Mouse (Mus musculus) CD4-positive, CD25-positive, alpha-beta regulatory T cell, adult 2 months (primary cell): Measurements from ENCODE around the gene Dhrs3.

Experiments
- DNase-seq: peaks from one replicate; pipeline ENCODE4 v3.0.0-alpha.2; 2012; ENCODE audit warnings: low read depth, low spot score

Gene Dhrs3

DNA sequence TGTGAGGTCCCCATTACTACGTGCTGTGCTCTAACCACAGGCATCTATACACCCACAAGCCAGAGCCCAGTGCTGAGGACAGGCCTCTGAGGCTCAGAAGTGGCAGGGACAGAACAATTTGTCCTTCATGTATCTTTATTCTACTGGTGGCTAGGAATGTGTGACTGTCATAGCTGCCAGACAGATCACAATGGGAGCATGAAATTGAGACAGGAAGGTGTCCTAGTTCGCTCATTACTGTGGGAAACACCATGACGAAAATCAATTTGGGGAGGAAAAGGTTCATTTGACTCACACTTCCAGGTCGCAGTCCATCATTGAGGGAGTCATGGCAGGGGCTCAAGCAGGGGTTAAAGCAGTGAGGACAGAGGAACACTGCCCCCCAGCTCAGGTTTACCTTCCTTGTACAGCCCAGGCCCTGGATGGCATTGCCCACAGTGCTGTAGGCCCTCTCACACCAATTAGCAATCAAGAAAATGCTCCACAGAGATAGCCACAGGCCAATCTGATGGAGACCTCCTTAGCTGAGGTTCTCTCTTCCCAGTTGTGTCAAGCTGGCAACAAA, 47.3 kb downstream of the Dhrs3 start:
- no peak for DNase-seq

DNA sequence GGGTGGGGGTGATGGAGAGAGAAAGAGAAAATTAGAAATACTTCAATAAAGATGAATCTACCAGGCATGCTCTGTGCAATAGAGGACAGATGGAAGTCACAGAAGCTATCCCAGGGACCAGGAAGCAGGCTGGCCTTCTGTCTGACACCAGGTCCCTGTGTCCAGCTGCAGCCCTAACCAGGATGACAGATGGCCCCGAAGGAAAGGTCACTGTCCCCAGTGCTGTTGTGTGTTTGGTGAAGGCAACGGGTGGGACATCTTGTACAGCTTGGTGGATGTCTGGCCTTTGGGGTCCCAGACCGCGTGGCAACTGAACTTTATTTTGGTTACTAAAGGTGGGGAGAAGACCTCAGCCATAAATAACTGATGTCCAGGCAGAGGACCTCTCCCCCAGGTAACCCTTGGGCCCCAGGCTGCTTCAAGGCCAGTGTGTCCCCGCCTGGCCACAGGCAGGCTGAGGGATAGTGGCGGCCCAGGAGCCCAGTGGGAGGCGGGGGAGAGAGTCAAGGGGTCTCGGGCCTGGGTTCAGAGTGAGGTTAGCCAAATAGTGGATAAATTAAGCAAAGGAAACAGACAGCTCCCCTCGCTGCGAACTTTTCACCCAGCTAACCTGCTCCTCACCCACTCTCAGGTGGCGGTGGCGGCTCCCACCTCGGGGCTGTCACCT, 48.3 kb downstream of the Dhrs3 start:
- no peak for DNase-seq

DNA sequence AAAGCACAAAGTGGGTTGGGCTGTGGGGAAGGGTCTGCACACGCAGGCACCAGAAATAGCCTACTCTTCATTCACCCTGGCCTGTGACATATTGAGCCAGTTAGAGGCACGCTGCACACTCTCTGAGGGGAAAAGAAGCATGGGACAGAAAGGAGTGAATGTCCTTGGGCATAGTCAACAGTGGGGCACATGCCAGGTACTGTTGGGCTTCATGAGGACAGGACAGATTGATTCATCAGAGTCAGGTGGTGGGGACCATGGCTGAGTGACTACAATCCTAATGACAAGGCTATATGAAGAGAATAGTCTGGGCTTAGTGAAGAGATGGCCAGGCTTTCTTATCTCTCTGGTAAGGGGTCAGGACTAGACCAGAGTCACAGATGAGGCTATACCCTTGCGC, 49.8 kb downstream of the Dhrs3 start:
- DNase-seq: no peak

DNA sequence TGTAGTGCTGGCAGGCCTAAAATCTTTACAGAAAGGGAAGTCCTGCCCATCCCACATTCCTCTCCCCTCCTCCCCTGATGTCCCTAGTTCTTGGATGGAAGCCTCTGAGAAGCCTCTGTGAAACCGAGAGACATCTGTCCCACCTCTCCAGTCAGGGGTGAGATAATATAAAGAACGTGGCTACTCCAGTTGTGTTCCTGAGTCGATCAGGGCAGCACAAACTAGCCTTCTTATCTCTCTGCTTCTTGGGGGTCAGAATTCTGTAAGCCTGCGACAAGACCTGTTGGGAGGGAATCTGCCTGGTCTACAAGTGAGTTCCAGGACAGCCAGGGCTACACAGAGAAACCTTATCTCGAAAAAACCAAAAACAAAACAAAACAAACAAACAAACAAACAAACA, 50.6 kb downstream of the Dhrs3 start:
- DNase-seq: no peak

DNA sequence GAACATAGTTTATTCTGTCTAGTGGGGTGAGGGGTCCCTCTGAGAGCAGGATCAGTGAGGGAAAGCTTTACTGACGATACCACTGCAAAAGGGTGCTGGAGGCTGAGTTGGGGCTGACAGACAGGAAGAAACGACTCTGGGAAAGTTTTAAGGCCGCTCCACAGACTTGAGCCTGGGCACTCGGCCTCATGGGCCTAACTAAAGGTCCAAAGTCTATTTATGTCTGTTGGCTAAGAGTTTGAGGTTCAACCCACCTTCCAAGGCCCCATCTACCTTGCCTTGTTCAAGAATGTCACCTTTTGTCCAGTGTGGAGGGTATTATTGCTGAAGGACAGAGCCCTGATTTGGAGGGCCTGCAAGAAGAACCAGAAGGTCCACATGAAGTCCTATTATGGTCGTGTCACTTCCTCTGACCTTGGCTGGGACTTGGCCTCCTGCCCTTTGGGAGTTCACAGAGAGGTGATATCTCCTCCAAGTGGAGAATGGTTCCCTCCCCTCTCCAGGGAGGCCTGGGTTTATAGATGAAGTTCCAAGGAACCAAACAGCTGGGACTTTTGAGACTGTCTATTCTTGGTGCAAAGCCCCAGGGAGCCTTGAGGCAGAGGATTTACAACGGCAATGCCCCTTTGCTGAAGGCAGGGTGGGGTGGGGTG, 55.2 kb downstream of the Dhrs3 start:
- no peak for DNase-seq

DNA sequence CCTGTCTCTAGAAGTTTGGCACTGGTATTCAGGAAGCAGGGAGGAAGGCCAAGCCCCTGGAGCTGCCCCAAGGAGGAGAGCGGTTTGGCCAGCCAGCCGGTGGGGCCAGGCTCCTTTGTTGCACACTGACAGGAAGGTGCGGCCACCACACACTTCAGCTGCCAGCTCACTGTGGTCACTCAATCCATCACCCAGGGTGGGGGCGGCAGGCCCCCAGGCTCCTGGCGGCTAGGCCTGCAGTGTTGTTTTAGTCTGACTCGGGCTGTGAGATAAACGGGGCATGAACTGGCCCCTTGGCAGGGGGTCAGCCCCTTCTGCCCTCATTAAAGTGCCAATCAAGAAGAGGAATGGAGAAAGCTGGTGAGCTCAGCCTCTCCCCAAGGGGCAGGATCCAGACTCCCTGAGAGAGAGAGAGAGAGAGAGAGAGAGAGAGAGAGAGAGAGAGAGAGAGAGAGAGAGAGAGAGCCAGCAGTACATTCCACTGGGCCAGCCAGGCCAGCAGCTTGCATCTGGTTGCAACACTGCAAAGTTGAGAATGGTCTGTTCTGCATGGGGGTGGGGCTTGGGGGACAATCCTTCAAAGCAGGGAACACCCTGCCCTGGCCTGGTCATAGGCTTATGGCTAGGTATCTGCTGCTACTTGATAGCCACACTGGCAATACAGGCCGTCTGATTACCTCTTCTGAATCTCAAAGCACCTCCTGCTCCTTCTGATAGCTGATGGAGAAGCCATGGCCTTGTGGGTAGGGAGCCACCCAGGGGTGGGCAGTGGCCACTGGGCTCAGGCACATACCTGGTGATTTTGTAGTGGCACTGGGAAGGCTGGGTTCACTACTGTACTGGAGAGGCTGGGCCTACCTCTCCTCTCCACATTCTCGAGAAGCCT, 57.1 kb downstream of the Dhrs3 start:
- DNase-seq: no peak

DNA sequence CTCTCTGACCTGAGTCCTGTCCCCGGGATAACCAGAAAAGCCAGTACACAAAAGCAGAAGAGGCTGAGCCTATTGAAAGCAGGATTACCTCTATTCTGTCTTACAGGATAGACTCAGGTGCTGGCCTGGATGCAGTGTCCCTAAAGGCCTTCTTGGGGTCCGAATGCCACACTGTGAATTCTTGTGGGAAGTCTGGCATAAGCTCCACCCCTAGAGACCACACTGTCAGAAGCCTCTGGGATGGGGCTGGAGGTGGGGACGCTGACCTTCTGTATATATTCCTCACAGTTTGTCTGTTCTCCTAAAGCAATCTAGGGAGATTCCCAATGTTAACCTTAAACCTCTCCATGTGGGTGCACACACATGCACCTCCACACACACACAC, 57.7 kb downstream of the Dhrs3 start:
- DNase-seq: no peak

DNA sequence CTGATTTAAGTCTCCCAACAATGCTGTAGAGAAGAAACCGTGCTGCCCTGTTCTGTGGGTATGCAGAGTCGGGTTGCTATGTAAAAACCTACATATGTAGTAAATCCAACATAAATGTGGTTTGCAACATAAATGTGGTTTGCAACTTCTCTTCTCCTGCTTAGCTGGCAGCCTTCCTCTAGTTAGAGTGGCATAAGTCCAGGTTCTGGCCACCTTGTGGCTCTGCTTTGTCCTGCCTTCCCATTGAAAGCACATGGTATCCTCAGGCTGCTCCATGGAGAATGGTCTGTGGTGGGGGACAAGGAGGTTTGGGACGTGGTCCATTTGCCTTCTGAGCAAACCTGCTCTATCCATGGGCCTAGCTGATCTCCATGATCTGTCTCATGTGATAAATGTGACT, 58.3 kb downstream of the Dhrs3 start:
- no peak for DNase-seq

DNA sequence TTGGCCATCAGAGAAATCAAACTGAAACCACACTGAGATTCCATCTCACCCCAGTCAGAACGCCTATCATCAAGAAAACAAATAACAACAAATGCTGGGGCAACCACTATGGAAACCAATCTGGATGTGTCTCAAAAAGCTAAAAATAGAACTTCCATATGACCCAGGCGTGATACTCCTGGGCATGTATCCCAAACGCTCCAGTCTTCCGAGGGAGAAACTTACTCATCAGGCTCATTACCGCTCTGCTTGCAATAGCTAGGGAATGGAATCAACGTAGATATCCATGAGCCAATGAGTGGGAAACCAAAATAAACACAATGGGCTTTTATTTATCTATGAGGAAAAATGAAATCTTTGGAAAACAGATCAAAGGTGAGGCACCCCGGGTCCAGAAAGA, 59.2 kb downstream of the Dhrs3 start:
- no peak for DNase-seq

DNA sequence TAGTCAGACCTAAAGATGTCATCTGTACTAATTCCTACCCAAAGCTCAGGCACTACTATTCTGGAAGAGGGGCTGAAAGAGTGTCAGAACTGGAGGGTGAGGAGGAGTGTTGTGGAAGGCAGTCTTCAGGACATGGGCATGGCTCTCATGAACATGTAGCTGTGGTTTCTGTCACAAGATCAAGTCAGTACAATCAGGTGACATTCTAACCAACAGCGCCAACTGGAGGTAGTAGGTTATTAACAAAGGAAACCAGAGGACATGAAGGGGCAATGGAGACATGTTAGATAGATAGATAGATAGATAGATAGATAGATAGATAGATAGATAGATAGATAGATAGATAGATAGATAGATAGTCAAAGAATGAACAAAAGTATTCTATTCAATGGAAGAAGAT, 60.8 kb downstream of the Dhrs3 start:
- DNase-seq: no peak

DNA sequence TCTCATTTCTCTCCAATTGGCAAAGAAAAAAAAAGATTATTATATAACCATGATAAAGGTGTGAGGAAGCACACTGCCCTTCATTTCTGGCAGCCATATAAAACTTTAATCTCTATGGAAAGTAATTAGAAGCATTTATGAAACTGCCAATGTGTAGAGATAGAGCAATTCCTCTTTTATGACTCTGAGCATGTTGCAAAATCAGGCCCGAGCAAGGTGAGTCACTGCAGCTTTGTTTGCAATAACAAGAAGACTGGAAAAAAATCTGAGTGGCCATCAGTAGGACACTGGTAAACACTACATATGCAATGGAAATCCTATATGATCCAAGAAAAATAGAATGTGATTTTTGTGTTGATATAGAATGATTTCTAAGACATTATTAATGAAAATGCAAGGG, 63.2 kb downstream of the Dhrs3 start:
- no peak for DNase-seq

DNA sequence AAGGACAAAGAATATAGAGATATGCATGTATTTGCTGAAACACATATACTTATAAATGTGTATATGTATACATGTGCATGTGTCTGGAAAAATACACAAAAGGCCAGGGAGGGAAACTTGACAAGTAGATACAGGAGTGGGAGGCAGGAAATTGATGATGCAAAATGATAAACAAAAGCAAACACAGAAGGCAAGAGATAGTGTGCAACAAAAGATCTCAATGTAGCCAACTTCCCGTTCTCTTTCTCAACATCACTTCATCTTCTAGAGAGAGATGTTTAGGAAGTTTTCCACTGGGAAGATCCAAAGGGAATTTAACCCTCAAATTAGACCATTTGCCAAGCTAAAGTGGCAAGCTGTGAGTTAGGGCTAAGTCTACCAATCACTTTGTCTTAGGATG, 63.7 kb downstream of the Dhrs3 start:
- no peak for DNase-seq

DNA sequence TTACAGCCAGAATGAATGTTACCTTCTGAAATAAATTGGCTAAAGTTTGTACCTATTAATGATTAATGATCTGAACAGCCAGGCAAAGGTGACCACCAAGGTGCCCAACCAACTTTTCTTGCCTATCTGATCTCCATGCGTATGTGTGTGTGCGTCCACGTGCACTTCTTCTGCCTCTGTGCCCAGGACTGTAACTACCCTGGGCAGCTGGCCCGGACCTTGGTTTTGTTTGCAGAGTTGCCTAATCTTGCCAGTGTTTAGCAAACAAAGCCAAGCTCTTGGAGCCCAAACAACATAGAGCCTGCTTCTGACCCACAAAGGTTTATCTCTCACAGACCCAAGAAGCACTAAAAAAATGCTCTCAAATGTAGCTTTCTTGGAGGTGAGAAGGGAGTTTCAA, 64.6 kb downstream of the Dhrs3 start:
- no peak for DNase-seq

DNA sequence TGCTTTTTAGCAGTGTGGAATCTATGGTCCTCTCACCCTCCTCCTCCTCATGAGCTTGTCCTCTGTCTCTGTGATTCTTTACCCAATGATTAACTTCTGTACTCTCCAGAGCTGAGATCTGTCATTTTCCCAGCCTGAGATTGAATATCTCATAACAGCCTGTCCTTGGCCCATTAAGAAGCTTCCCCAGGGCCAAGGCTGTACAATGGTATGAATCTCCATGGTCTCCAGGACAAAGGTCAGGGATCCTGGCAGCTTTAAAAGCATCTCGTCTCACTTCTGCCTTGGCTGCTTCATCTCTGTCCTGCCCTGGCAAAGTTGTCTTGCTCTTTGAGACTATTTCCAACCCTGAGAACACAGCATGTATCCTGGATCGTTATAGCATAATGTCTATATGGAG, 65.1 kb downstream of the Dhrs3 start:
- DNase-seq: no peak

DNA sequence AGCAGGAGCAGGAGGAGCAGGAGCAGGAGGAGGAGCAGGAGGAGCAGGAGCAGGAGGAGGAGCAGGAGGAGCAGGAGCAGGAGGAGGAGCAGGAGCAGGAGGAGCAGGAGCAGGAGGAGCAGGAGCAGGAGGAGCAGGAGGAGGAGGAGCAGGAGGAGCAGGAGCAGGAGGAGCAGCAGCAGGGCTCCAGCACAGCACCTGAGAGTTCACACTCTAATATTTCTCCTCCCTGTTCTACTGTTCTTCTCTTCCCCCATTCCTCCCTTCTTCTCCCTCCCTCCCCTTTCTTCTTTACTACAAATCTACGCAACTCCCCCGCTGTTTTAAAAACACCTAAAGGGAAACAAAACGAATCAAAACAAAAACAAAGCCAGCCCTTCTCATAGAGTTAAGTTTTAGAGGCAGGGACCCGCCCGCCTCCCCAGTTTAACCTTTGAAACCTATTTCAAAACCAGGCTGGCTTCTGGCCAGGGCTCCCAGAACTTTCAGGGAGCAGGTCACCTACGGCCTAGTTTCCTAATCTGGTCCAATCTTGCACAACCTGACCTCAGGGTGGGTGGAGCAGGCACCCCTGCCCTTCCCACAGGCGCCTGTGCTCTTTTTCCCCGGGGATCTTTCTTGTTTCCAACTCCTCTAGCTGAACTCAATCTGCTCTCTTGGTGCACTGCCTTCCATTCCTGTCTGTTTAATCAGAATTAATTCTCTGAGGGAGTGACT, 67.7 kb downstream of the Dhrs3 start:
- no peak for DNase-seq

DNA sequence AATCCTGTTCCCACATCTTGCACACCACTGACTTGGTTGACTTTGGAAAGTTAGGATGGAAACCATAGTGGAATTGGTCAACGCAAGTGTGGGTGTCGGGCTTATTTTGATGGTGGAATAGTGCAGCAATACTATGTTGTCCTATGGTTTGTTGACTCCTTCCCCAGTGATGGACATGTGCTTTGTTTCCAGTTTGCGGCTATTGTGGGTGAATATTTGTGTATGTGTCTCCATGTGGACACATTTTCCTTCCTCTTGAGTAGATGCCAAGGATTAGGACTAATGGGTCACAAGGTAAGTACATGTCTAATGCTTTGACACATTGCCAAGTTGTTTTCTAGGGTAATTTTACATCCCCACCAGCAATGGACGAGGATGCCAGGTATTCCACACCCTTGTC, 68.6 kb downstream of the Dhrs3 start:
- DNase-seq: no peak

DNA sequence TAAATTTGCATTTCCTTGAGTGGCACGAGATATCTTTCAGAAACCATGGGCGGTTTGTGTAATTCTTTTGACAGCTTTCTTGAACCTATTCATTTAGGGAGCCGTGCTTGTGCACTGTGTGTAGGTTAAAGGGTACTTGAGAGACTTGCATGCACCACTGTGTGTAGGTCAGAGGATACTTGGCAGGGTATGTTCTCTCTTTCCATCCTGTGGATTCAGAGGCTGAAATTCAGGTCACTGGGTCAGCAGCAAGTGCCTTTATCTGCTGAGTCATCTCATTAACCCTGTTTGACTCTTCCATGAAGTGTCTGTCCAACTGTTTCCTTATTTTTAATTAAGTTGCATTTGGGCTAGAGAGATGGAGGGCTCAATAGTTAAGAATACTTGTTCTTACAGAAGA, 69.1 kb downstream of the Dhrs3 start:
- DNase-seq: no peak

DNA sequence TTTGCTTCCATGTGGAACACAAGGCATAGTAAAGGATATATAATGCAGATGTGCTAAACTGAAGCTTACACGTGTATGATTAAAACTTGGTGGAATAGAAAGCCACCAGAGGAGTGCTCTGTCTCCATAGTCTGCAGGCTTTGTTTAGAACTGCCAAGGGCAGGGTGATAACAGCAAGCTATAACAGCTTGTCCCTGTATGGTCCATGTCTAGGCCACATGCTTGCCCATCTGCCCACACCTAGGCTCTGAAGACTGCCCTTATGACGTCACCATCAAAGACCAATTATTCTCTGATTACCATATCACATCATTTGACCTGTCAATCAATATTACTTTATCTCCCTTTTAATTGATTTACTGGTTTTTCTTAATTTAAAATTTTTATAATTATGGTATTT, 72.6 kb downstream of the Dhrs3 start:
- DNase-seq: no peak

DNA sequence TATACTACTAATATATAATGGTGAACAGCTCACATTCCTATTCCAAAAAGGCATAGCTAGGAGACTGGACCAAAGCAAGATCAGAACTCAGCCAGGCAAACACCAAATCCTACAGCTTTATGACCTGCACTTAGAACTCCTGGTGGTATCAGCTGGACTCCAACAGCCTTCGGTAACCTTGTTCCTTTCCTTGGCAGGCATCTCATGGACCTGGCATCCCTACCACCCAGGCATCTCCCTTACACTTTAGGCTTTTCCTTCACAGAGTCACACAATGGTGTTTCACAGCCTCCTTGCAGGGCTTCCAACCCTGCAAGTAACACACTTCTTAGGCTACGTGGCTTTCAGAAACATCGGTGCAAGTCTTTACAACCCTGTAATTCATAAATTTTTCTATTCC, 75.7 kb downstream of the Dhrs3 start:
- DNase-seq: no peak

DNA sequence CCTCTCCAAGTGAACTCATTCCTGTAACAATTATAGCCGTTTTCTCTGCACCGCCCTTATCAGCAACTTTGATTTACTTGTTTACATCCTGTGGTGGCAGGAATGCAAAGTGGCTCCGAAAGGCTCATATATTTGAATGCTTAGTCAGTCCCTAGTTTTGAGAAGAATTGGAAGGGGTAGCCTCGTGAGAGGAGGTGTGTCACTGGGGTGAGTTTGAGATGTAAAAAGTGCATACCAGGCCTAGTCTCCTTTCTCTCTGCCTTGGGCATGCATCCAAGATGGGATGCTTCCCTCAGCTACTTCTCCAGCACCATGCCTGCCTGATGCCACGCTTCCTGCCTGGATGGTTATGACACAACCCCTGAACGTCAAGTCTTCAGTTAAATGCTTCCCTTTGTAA, 76.4 kb downstream of the Dhrs3 start:
- no peak for DNase-seq

DNA sequence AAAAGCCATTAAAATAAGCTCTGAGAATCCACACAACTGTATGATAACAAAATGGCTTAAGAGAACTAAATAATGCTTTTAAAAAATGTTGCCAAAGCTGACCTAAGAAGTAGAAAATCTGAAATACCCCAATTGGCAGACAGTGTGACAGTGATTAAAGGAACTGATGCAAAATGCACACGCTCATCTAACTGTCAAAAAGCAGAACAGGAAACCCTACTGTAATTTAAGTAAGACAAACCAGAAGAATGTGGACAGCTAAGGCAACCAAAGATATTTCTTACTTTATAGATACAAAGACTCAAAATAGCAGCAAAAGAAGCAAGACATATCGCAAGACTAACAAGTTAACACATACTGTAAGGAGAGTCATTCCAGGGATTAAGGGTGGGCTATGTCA, 78.4 kb downstream of the Dhrs3 start:
- DNase-seq: no peak
